Mouse (Mus musculus): Measurements from ENCODE around the gene Kcnma1.

Kcnma1 gene

GRCm38 (mm10) chr14:23521080-23521684, 493.1 kb downstream of the Kcnma1 start:
- DNase-seq = no peak

- no peak for DNase-seq
These were observed 496.9 kb downstream of the Kcnma1 start for GRCm38 (mm10) chr14:23517374-23517773.

GRCm38 (mm10) chr14:23509792-23510191, 504.5 kb downstream of the Kcnma1 start:
- no peak for DNase-seq

- peak; percentile 48 to 71 for DNase-seq
These were observed 512.0 kb downstream of the Kcnma1 start for GRCm38 (mm10) chr14:23502236-23502790.

- no peak for DNase-seq
These were observed 517.5 kb downstream of the Kcnma1 start for GRCm38 (mm10) chr14:23496801-23497200.

GRCm38 (mm10) chr14:23496236-23496740, 518.0 kb downstream of the Kcnma1 start:
- peak in 1 of 2 experiments; percentile 10 for DNase-seq

GRCm38 (mm10) chr14:23494496-23494800, 519.8 kb downstream of the Kcnma1 start:
- DNase-seq = peak; percentile 17 to 36

GRCm38 (mm10) chr14:23493750-23494495, 520.4 kb downstream of the Kcnma1 start:
- peak in 1 of 2 experiments; percentile 36 for DNase-seq

- no peak for DNase-seq
These were observed 521.5 kb downstream of the Kcnma1 start for GRCm38 (mm10) chr14:23492581-23493360.

GRCm38 (mm10) chr14:23491359-23491758, 522.9 kb downstream of the Kcnma1 start:
- DNase-seq = no peak

- no peak for DNase-seq
These were observed 527.6 kb downstream of the Kcnma1 start for GRCm38 (mm10) chr14:23486687-23487086.

GRCm38 (mm10) chr14:23485802-23486500, 528.3 kb downstream of the Kcnma1 start:
- no peak for DNase-seq

GRCm38 (mm10) chr14:23475129-23475528, 539.2 kb downstream of the Kcnma1 start:
- DNase-seq = no peak

GRCm38 (mm10) chr14:23470071-23470470, 544.2 kb downstream of the Kcnma1 start:
- peak in 1 of 2 experiments; percentile 19 for DNase-seq

GRCm38 (mm10) chr14:23465135-23465534, 549.2 kb downstream of the Kcnma1 start:
- no peak for DNase-seq

GRCm38 (mm10) chr14:23458560-23458959, 555.7 kb downstream of the Kcnma1 start:
- DNase-seq = no peak

- DNase-seq = peak; percentile 13 to 16
These were observed 562.6 kb downstream of the Kcnma1 start for GRCm38 (mm10) chr14:23451681-23452080.

GRCm38 (mm10) chr14:23437467-23437866, 576.8 kb downstream of the Kcnma1 start:
- DNase-seq = no peak

- DNase-seq = no peak
These were observed 578.4 kb downstream of the Kcnma1 start for GRCm38 (mm10) chr14:23435861-23436260.

GRCm38 (mm10) chr14:23430006-23430405, 584.3 kb downstream of the Kcnma1 start:
- no peak for DNase-seq

- DNase-seq = peak; percentile 10 to 40
These were observed 585.2 kb downstream of the Kcnma1 start for GRCm38 (mm10) chr14:23429043-23429442.

- no peak for DNase-seq
These were observed 591.7 kb downstream of the Kcnma1 start for GRCm38 (mm10) chr14:23422481-23423040.
